Mouse (Mus musculus): ENCODE data around the gene Cntd1.
A peak's percentile ranks its signal among the peaks of the same experiment; 100 is the strongest.

Gene Cntd1

DNA sequence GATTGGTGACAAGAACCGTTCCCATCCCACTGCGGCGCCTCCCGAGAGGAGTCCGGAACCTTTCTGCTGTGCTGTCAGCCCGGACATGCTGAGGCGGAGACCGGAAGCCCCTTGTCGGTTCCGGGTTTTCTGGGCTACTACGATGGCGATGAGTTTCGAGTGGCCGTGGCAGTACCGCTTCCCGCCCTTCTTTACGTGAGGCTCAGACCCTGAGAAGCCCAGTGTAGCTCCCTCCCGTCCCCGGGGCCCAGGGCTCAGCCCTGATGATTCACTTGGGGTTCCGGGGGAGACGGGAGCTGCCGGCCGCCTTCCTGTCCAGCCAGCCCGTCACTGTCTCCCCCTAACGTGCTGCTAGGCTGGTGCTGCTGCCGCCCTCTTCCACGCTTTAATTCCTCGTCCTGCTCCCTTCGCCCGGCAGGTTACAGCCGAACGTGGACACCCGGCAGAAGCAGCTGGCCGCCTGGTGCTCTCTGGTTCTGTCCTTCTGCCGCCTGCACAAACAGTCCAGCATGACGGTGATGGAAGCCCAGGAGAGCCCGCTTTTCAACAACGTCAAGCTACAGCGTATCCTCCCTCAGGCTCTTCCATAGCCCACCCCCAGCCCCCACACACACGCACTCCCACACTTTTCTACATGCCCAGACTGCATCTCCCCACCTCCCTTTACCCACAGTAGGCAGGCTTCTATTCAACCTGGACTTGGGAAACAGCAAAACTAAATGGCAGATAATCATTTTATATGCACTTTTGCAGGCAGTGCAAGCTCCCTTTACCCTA is 25.0 kb upstream of the Cntd1 start, which contains the start of gene Vps25:
TSS of gene Vps25 (plus strand) at position 95 of the 777 bp plus-strand sequence.
- peak; percentile 74 for DNase-seq (ENCODE audit: low read depth, low spot score)

- DNase-seq (ENCODE audit: low read depth, low spot score) = no peak
Observed at GRCm38 (mm10) chr11:101255826-101256775, 22.7 kb upstream of the Cntd1 start.

- DNase-seq (ENCODE audit: low read depth, low spot score) = no peak
Observed at GRCm38 (mm10) chr11:101259261-101259712, 19.5 kb upstream of the Cntd1 start.

DNA sequence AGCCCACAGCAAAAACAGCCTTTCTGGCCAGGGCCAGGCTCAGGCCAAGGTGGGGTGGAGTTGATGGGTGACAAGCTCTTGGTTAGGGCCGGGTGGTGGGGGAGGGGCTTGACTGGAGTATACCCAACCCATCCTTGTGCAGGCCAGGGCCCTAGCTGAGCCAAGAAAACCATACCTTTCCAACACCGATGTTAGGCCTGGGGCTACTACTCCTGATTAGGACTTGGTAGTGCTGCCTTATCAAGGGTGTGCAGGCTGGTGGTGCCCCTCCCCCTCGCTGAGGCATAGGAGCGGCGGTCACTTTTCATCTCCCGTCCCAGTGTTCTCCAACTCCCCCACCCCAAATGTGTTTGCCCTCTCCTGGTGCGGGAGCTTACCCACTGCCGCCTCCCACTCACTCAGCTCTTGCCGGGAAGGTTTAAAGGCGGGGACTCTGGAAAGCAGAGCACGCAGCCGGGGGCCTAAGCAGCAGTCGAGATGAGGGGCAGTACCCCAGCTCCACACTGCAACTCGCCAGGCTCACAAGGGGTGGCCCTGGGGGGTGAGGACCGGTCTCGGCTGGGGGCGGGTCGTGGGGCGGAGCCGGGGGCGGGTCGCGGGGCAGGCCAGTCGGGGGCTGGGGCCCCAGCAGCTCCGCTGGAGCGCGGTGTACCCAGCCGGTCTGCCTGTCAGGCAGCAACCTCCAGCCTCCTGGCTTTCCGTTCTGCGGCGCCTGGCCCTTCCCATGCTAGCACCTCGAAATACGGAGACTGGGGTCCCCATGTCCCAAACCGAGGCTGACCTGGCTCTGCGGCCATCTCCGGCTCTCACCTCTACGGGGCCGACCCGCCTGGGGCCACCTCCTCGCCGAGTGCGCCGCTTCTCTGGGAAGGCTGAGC is 18.6 kb upstream of the Cntd1 start, which contains the start of gene Wnk4:
TSS of gene Wnk4 (plus strand) at position 620 of the 878 bp plus-strand sequence.
- peak; percentile 64 for DNase-seq (ENCODE audit: low read depth, low spot score)

DNA sequence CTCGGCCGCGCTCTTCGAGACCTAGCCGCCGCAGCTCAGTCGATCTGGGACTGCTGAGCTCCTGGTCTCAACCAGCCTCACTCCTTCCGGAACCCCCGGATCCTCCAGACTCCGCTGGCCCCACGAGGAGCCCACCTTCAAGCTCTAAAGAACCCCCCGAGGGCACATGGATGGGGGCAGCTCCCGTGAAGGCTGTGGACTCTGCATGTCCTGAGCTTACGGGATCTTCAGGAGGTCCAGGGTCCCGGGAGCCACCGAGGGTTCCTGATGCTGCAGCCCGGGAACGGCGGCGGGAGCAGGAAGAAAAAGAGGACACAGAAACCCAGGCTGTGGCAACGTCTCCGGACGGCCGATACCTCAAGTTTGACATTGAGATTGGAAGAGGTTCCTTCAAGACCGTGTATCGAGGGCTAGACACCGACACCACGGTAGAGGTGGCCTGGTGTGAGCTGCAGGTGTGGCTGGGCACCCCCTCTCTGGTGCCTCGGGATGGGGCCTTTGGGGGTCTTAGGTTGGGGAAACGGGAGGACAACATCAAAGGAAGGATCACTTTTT is 17.9 kb upstream of the Cntd1 start:
- DNase-seq (ENCODE audit: low read depth, low spot score) = no peak

DNA sequence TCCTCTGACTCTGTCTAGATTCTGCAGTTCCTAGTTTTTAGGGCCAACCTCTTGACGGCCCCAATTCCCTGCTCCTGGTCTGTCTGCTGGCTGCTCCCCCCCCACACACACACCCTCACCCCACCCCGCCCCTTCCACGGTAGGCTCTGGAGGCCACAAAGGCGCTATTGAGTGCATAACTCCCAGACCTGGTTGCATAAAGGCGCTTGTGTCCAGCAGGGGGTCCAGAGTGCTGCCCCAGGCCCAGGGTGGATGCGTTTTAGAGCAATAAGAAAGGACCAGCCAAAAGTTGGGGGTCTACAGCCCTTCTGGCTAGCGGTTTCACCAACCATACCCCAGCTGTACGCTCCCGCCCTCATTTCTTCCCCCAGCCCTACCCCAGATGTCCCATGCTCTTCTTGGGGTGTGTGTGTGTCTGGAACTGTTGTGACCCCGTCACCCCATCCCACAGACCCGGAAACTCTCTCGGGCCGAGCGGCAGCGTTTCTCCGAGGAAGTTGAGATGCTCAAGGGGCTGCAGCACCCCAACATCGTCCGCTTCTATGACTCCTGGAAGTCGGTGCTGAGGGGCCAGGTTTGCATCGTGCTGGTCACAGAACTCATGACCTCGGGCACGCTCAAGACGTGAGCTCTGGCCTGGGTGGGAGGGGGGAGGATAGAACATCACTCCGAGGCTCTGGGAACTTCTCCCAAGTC is 16.4 kb upstream of the Cntd1 start:
- DNase-seq (ENCODE audit: low read depth, low spot score) = no peak

- DNase-seq (ENCODE audit: low read depth, low spot score) = no peak
Observed at GRCm38 (mm10) chr11:101263138-101263988, 15.4 kb upstream of the Cntd1 start.

- DNase-seq (ENCODE audit: low read depth, low spot score) = no peak
Observed at GRCm38 (mm10) chr11:101263989-101264280, 14.9 kb upstream of the Cntd1 start.

GRCm38 (mm10) chr11:101264954-101265471 is 13.8 kb upstream of the Cntd1 start:
- DNase-seq (ENCODE audit: low read depth, low spot score) = no peak

DNA sequence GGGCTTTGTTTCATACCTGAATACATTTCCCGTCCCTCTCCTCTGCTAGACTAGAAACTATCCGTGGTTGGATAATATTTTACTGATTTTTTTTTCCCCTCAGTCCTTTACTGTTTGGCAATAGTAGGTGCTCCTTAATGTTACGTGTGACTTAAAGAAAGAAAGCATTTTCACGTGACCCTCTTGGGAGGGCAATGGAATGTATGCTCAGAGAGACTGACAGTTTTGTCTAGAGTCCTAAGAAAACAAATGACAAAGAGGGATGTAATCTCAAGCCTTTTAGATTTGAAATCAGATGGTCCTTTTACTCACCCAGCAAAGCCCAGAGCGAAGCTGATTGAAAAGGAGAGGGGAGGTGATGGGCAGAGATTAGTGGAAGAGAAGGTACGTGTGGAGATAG is 12.9 kb upstream of the Cntd1 start:
- no peak for DNase-seq (ENCODE audit: low read depth, low spot score)

DNA sequence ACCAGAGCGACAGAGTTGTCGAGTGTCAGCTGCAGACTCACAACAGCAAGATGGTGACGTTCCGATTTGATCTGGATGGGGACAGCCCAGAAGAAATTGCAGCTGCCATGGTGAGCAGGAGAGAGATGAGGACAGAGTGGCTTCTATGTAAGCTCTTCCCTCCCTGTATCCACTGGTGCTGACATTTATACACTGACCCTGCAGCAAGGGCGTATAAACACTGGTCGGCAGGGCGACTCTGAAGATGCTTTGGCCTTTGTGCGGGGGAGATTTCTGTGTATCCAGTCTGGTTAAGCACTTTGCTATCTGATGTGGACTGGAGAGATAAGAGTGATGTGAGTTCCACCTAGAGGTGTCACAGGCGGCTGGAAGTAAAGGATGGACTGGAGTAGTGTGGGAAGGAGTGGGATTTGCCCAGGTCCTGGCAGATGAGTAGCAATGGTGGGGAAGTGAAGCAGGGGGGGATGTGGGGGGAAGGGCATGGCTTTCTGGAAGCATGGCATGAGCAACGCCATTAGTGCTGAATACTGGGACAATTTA is 9.2 kb upstream of the Cntd1 start:
- no peak for DNase-seq (ENCODE audit: low read depth, low spot score)

DNA sequence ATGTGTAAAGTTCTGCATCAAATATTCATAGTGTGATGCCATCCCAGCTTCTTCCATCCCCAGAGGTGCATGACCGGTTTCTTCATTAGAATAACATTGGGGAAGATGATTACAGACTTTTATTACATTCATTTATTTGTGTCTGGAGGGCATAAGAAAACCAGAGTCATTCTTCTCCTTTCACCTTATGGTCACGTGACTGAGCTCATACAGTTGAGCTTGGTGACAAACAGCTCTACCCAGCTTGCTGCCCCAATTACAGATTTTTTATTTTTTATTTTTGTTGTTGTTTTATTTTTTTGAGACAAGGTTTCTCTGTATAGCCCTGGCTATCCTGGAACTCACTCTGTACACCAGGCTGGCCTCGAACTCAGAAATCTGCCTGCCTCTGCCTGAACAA is 6.4 kb upstream of the Cntd1 start:
- DNase-seq (ENCODE audit: low read depth, low spot score) = no peak

GRCm38 (mm10) chr11:101275309-101275708 is 3.5 kb upstream of the Cntd1 start:
- no peak for DNase-seq (ENCODE audit: low read depth, low spot score)

- no peak for DNase-seq (ENCODE audit: low read depth, low spot score)
Observed at GRCm38 (mm10) chr11:101276319-101277070, 2.3 kb upstream of the Cntd1 start.

DNA sequence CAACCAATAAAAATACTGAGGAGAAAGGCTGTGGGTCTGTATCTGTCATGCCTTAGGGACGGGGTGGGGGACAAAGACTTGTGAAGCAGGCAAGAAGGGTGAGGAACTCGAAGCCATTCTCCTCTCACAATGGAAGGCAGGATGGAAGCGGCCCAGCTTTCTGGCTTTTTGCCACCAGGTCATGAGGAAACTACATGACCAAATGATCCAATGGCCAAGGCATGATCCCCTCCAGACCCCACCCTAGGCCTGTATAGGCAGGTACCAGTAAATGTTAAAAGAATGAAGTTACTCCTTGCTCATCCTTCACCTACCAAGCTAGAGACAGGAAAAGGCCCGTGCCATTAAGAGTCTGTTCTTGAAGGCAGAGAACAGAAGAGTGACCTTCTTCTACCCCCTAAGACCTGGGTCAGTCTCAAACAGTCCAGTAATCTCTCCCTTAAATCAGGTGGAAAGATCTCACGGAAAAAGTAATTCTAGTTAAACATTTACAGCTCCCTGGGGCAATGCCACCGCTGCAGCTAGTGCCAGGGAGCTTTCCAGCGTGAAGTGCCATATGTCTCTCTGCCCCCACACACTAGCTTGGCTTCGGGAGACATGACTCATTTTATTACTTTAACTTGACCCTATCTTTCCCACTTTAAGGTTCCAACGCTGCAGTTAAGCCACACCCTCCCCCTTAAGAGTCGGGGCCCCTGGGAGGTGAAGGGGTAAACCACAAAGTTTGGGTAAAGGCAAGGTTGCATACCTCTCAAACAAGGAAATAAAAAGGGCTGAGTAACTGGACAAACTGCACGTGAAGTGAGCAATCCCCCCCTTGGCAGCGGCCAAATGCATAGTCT is 1.2 kb upstream of the Cntd1 start:
- no peak for DNase-seq (ENCODE audit: low read depth, low spot score)

DNA sequence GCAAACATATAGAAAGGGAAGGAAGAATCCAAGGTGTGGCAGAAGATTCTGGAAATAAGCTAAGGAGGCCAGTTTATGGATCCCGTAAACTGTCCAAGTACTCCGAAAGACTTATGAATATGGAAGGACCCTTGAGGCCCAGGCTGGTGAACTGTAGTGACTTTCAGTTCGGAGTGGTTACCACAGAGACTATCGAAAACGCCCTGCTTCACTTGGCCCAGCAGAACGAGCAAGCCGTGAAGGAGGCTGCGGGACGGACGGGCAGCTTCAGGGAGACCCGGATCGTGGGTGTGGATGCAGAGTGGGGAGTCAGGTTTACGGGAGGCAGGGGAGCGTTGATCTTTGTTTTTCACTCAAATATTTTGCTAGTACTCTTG is 369 bp downstream of the Cntd1 start:
- no peak for DNase-seq (ENCODE audit: low read depth, low spot score)

DNA sequence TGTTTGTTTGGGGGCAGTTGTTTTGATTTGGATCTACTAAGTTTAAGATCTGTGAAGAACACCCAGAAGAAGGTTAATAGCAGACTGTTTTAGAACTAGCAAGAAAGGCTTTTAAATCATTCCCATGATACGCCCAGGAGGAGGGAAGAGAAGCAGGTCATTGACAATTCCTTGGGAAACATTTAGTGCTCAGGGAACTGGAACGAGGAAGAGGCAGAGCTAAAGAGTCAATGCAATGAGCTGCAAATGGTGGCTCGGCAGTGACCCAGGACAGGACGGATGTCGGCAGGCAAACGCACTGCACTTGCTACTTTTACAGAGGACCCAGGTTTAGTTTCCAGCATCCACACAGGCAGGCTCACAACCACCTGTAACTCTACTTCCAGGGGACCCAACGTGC is 2.0 kb downstream of the Cntd1 start:
- no peak for DNase-seq (ENCODE audit: low read depth, low spot score)

DNA sequence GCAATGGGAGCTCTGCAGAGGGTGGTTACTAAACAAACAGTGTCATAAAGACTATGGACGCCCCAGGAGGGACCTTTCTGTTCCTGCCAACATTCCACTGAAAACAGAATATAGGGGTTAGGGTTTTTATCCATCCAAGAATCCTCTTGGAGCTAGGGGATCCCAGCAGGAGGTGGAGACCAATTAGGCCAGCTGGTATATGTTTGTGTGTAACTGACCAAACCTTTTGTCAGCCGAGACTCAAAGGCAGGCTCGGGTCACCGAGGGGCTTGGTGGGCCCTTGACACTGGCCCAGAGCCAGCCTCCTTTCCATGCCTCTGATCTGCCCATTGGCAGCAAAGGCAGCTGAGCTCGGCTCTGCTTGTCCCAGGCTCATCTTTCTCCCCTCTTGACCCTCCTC is 4.1 kb downstream of the Cntd1 start:
- DNase-seq (ENCODE audit: low read depth, low spot score) = no peak

Measured in forelimb bud, embryonic 11.5 days (tissue).